Mouse (Mus musculus): ENCODE measurements around the gene Mrs2. TPM values are rescaled to one million over a fixed set of nuclear protein-coding genes. Genes with fewer than 3 reads are reported as not detected.

Gene Mrs2
- total RNA-seq (2022): 10 to 100 TPM; 41.8 to 54.6 (median 43.7) TPM

DNA sequence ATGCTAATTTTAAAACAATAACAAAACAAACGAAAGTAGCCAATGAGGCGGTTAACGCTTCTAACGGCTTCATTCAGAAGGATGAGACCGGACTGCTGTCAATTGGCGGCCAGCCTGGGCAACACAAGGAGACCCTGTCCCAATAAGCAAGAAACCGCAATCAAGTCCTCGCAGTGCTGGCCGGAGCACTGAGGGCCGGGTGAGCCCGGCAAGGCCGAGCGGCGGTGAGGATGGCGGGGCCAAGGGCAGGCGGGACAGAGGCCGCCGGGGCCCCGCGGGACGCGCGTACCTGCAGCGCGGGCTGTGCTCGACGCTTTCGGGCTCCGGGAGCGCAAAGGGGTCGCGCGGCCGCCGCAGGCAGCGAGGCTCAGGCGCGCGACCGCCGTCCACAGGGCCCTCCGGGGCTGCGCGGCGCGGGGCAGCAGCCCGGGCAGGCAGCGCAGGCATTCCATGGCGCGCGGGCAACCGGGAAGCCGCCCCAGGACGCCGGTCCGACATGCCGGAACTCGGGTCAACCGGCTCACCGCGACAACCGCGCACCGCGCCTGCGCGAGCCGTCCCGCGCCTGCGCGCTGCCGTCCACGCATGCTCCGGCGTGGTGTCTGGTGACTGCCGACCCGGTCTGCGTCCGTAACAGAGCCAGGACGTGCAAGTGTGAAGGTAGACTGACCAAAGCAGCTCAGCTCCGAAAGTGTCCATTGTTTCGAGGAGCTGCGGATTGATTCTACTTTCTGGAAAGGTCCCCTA is at the start of gene Mrs2:
Gene Mrs2 (minus strand): TSS at position 587 of the 747 bp plus-strand sequence.
- peak; percentile 87 for DNase-seq (ENCODE audit: low spot score)

DNA sequence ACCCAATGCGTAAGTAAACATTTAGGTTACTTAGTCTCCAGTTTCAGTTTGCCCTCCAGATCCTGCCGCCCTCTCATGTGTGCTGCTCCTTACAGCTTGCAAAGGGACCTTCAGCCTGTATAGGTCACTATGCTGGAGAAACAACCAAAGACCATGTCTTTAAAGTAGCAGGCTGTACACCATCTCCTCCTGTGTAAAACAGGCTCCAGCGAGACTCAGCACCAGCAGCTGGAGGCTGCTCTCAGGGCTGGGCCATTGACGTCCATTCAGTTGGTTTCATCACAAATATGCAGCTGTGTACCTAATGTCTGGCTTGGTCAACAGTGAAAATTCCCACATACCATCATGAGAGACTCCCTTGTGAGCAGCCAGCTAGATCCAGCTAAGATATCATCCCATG is 49.6 kb upstream of the Mrs2 start:
- no peak for DNase-seq (ENCODE audit: low spot score)

DNA sequence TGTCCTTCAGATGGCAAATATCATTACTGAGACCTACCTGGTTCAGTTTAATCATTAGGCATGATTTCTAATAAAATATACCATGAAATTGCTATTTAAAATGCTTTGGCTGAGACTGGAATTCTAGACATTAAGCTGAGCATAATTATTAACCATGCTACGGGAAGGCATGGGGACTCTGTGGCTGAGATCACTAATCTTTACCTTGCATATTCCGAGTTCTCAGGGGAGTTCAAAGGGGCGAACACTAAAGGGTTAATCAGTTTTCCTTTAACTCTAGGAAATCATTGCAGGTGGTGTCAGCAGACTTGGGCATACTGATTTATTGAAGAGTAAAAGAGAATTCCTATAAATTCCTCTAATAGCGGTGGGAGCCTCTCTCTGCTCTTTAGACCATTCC is 47.0 kb upstream of the Mrs2 start:
- DNase-seq (ENCODE audit: low spot score): no peak

- no peak for DNase-seq (ENCODE audit: low spot score)
Measured at GRCm38 (mm10) chr13:25066659-25067058, 46.5 kb upstream of the Mrs2 start.

GRCm38 (mm10) chr13:25055873-25056667 is 35.9 kb upstream of the Mrs2 start, which contains the start of gene Dcdc2a:
Dcdc2a (plus strand) TSS chr13:25056004.
- DNase-seq (ENCODE audit: low spot score): no peak

- DNase-seq (ENCODE audit: low spot score): no peak
Measured at GRCm38 (mm10) chr13:25055111-25055554, 35.0 kb upstream of the Mrs2 start.

DNA sequence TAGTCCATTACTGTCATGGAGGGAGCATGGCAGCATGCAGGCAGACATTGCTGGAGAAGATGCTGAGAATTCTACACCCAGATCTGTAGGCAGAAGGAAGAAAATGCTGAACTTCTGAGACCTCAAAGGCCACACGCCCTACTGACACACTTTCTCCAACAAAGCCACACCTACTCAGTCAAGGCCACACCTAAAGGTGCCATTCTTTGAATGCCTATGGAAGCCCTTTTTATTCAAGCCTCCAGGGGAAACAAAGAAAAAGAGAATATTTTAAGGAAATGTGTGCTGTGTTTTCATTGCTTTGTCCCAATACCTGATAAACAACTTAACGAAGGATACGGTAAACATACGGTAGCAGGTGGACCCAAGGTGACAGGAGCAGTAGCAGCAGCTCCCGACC is 32.5 kb upstream of the Mrs2 start:
- DNase-seq (ENCODE audit: low spot score): no peak

DNA sequence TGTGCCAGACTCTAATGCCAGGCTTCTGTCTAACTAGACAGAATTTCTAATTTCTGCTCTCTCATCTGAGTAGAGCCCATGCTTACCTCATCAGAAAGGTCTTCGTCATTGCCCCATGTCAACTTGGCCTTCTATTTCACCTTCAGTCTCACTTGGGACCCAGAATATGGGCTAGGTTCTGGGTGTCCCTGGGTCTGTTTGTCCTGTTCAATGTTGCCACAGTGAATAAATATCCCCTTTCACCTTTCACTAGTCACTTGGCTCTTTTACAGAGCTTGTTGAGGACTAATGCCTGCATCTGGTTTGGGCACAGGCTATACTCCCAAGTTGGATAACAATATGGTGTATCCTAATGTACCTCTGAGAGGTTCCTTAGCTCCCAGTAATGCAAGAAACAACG is 19.3 kb upstream of the Mrs2 start:
- no peak for DNase-seq (ENCODE audit: low spot score)

- no peak for DNase-seq (ENCODE audit: low spot score)
Measured at GRCm38 (mm10) chr13:25027114-25027425, 6.9 kb upstream of the Mrs2 start.

DNA sequence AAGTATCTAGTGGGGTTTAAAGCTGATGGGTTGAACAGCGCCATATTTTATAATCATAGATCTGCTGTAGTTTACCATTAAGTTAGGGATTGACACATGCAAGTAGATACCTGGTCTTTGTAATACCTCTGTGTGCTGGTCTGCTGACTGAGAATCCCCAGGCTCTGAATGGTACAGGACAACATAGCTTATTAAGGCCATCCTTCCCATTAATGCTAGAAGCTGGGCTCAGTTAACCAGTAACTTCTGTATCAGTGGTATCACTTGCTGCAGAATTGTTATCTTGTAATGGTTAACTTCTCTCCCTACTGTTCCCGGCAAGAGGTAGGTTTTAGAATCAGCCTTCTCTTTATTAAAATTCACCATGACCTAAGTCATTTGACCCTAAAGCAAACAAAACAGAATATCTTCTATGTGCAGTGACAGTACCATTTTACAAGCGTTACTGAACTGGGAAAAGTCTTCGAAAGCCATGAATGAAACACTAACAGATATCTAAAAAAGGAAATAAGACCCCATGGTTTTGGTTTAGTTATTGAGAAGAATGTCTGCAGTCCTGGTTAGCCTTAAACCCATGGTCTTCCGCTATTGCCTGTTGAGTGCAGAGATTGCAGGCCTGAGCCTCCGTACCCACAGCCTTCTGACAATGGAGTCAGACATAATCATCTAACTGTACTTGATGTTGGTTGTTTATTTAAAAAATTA is 6.4 kb upstream of the Mrs2 start:
- no peak for DNase-seq (ENCODE audit: low spot score)

- no peak for DNase-seq (ENCODE audit: low spot score)
Measured at GRCm38 (mm10) chr13:25024655-25025054, 4.5 kb upstream of the Mrs2 start.

- no peak for DNase-seq (ENCODE audit: low spot score)
Measured at GRCm38 (mm10) chr13:25023129-25023528, 3.0 kb upstream of the Mrs2 start.

- no peak for DNase-seq (ENCODE audit: low spot score)
Measured at GRCm38 (mm10) chr13:25022386-25022785, 2.2 kb upstream of the Mrs2 start.

- DNase-seq (ENCODE audit: low spot score): no peak
Measured at GRCm38 (mm10) chr13:25020540-25020892, 337 bp upstream of the Mrs2 start.

DNA sequence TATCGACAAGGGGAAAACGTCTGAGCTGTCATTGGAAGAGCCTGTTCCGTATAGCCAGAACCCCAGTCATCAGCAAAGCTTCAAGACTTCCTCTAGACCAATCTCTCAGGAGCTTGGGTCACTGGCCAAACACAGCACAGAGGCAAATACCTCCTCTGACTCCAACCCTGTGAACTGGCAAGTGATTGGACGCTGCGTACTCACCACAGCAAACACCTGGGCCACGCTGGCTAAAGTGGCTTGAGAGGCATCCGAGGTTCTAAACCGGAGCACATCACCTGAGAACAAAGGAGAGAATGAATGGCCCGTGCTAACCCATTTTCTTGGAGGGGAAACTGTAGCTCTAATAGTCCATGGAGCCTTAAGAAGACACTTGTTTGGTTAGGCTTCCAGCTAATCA is 1.9 kb downstream of the Mrs2 start:
- no peak for DNase-seq (ENCODE audit: low spot score)

DNA sequence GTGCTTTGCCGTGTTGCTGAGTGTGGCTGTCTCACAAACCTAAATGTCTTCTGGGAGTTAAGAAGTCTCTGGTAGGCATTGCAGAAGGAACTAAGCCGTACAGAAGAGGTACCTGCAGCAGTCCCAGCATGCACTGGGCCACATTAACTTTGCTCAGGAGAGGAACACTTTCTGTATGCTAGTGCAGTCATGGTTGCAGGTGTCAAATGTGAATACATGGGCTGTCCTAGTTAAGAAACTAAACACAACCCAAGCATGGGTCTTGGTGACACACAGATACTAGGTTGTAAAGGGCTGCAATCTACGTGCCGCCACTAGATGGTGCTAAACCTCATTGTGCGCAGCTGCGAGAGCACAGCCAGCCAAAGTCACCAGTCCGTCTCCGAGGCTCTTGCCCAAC is 13.1 kb downstream of the Mrs2 start:
- no peak for DNase-seq (ENCODE audit: low spot score)

GRCm38 (mm10) chr13:25002965-25003364 is 17.2 kb downstream of the Mrs2 start:
- DNase-seq (ENCODE audit: low spot score): no peak

- DNase-seq (ENCODE audit: low spot score): no peak
Measured at GRCm38 (mm10) chr13:24999538-24999937, 20.6 kb downstream of the Mrs2 start.

DNA sequence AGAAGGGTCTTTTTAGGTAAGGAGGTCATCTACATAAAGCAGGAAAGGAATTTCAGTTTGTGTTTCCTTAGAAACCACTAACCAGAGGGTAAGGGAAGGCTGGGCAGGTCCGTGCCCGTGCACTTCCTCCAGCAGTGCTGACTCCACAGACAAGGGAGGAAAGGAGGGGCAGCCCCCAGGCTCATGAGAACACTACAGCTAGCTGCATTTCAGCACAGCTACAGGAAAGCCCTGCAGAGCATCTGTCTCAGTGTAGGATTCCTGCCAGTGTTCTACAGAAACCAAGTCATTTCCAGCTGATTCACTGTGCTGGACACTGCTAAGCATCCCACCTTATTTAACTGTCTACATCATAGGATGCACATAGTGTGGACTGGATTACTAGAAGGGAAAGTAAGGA is 27.0 kb downstream of the Mrs2 start:
- DNase-seq (ENCODE audit: low spot score): no peak

- no peak for DNase-seq (ENCODE audit: low spot score)
Measured at GRCm38 (mm10) chr13:24989006-24989405, 31.2 kb downstream of the Mrs2 start.

DNA sequence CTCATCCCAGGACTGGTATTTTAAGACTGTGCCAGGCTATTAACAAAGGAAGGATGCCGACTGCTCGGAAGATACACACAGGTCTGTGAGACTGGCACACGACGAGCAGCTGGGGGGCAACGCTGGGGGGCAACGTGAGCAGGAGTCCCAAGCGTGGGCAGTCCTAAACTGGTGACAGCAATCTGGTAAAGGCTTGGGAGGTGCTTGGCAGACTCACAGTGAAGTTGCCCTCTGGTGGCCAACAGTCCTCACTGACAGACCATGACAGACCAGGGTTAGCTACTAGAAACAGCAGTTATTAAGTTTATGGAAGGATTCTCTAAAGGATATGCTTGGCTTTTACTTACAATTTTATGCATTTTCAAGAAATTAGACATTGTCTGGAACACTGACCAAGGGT is 31.8 kb downstream of the Mrs2 start:
- DNase-seq (ENCODE audit: low spot score): peak; percentile 36

DNA sequence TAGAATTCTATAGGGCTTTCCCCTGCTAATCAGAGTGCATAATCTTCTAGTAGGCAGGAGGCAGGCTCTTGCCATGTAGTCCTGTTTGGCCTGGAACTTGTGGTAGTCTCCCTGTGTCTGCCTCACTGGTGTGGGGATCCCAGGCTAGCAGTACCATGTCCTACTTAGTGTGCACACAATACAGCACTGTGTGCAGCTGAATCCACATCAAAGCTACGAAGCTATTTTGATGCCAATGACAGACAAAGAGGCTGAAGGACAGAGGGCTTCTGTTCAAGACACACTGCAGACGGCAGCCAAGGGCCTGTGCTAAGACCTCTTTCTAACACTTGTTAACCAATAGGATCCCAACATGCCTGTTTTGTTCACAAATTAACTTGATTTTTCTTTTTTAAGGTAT is 34.7 kb downstream of the Mrs2 start:
- no peak for DNase-seq (ENCODE audit: low spot score)

GRCm38 (mm10) chr13:24981031-24981430 is 39.1 kb downstream of the Mrs2 start:
- DNase-seq (ENCODE audit: low spot score): no peak

Measured in heart, adult 8-10 months (tissue).